Mouse (Mus musculus) megakaryocyte, embryonic 14.5 days (primary cell): ENCODE measurements at regions not wholly inside any gene's neighbourhood (a gene's known extent, or its start where the extent isn't known, plus 50 kb on each side); places are given as distances from the start of the nearest gene placed in this dataset.

Experiments used
- FLI1 ChIP-seq: IDR thresholded peaks from 2 replicates; pipeline ENCODE4 v1.6.1; 2012; ENCODE audit warnings: low read length, inconsistent platforms, mixed read lengths
- GATA1 ChIP-seq: IDR thresholded peaks from 3 replicates; pipeline ENCODE4 v1.6.1; 2012; ENCODE audit warnings: mixed read lengths, low read length, inconsistent platforms, borderline replicate concordance

GRCm38 (mm10) chr8:126857307-126858203, 88.1 kb downstream of the Tomm20 start:
- TF ChIP-seq FLI1, result no peak
- TF ChIP-seq GATA1, result no peak
